Mouse (Mus musculus) stomach, postnatal 0 days (tissue): ENCODE data around the gene Cebpa.

Source experiments
- CTCF ChIP-seq: IDR thresholded peaks from 2 replicates; pipeline ENCODE4 v1.5.1; 2016; ENCODE audit warnings: antibody characterized with exemption, low read depth, mild to moderate bottlenecking, moderate library complexity
- EP300 ChIP-seq: optimal IDR thresholded peaks from 2 replicates; pipeline ENCODE3; 2016; ENCODE audit warnings: antibody characterized with exemption

DNA sequence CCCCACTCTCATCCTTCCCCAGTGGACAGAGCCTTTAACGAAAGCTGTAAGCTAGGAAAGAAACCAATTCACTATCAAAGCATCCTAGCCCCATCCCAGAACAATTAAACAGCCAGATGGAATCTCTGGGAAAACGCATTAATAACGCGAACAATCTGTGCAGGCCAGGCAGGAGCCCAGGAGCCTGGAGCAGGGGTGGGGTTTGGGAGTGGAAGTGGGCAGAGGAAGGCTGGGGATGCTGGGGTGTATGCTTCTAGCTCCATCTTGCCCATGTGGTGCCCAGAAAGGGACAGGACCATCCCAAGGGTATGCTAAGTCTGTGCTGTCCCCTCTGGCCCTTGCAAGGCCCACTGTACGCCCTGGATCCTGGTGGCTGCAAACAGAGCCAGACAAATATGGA lies 5.1 kb downstream of the Cebpa start:
- TF ChIP-seq CTCF (no peak), EP300 (no peak)
